Mouse (Mus musculus) heart, postnatal 36 days (tissue): Measurements from ENCODE around the gene 1700037C18Rik. TPM values are rescaled to one million over a fixed set of nuclear protein-coding genes. Genes with fewer than 3 reads are reported as not detected.

Experiments
- DNase-seq, 2 experiments: peaks; one replicate each; pipeline ENCODE4 v3.0.0; 2021 to 2022
- intact Hi-C: fragments of 180-260 bp; cut with DNase I; formaldehyde crosslinking; loops from one replicate; pipeline ENCODE4 v1.15.1; 2025
- total RNA-seq, 2 experiments: library from RNA; stranded (reverse); gene quantifications; 2 replicates each; pipeline ENCODE4 v1.2.3; 2021

Gene 1700037C18Rik
- 1 to 10 TPM; 2.7 to 6.9 TPM for total RNA-seq

GRCm38 (mm10) chr16:3908537-3909111, at the start of gene 1700037C18Rik, which contains the start of gene Cluap1:
TSS of gene 1700037C18Rik (minus strand) at chr16:3908689.
TSS of gene Cluap1 (plus strand) at chr16:3908801.
- DNase-seq = peak; percentile 90 to 94
- intact Hi-C loops = loop anchor here (1.0 to 2.0 kb wide), 4 partner anchors 24 to 96 kb away; partner anchors contain the start of genes Gm20695, Zfp174 and Zfp597

- DNase-seq = peak; percentile 18 to 24
Measured at GRCm38 (mm10) chr16:3956369-3956768, 47.9 kb upstream of the 1700037C18Rik start.

GRCm38 (mm10) chr16:3951141-3951540, 42.7 kb upstream of the 1700037C18Rik start:
- DNase-seq = no peak

More at GRCm38 (mm10) chr16:3956369-3956768, 47.9 kb upstream of the 1700037C18Rik start:
- intact Hi-C loops = no loop called here

GRCm38 (mm10) chr16:3934701-3935100, 26.2 kb upstream of the 1700037C18Rik start:
- intact Hi-C loops = no loop called here
- no peak for DNase-seq

More at GRCm38 (mm10) chr16:3951141-3951540, 42.7 kb upstream of the 1700037C18Rik start:
- intact Hi-C loops = no loop called here

- intact Hi-C loops = no loop called here
- DNase-seq = no peak
Measured at GRCm38 (mm10) chr16:3934091-3934490, 25.6 kb upstream of the 1700037C18Rik start.

GRCm38 (mm10) chr16:3933536-3933935, 25.0 kb upstream of the 1700037C18Rik start:
- intact Hi-C loops = no loop called here
- DNase-seq = no peak

GRCm38 (mm10) chr16:3929151-3929550, 20.7 kb upstream of the 1700037C18Rik start:
- DNase-seq = no peak
- intact Hi-C loops = no loop called here

GRCm38 (mm10) chr16:3928582-3928981, 20.1 kb upstream of the 1700037C18Rik start:
- no peak for DNase-seq
- intact Hi-C loops = no loop called here

- intact Hi-C loops = no loop called here
- DNase-seq = no peak
Measured at GRCm38 (mm10) chr16:3923966-3924365, 15.5 kb upstream of the 1700037C18Rik start.

GRCm38 (mm10) chr16:3923515-3923914, 15.0 kb upstream of the 1700037C18Rik start:
- intact Hi-C loops = no loop called here
- no peak for DNase-seq

- DNase-seq = no peak
- intact Hi-C loops = no loop called here
Measured at GRCm38 (mm10) chr16:3920756-3921155, 12.3 kb upstream of the 1700037C18Rik start.

- no peak for DNase-seq
- intact Hi-C loops = loop anchor here (1.0 to 2.0 kb wide), 4 partner anchors 24 to 95 kb away; partner anchors contain the start of genes Gm20695, Zfp174 and Zfp597
Measured at GRCm38 (mm10) chr16:3909118-3909517, 629 bp upstream of the 1700037C18Rik start.

GRCm38 (mm10) chr16:3907471-3907870, 1.0 kb downstream of the 1700037C18Rik start:
- intact Hi-C loops = no loop called here
- no peak for DNase-seq

- intact Hi-C loops = no loop called here
- no peak for DNase-seq
Measured at GRCm38 (mm10) chr16:3896553-3896952, 11.9 kb downstream of the 1700037C18Rik start.

GRCm38 (mm10) chr16:3896046-3896445, 12.4 kb downstream of the 1700037C18Rik start:
- no peak for DNase-seq
- intact Hi-C loops = no loop called here

GRCm38 (mm10) chr16:3895173-3895792, 13.2 kb downstream of the 1700037C18Rik start:
- peak; percentile 47 to 51 for DNase-seq
- intact Hi-C loops = no loop called here

- no peak for DNase-seq
- intact Hi-C loops = no loop called here
Measured at GRCm38 (mm10) chr16:3893739-3894138, 14.8 kb downstream of the 1700037C18Rik start.

- DNase-seq = no peak
- intact Hi-C loops = no loop called here
Measured at GRCm38 (mm10) chr16:3891621-3892295, 16.7 kb downstream of the 1700037C18Rik start.

GRCm38 (mm10) chr16:3885065-3885670, 23.3 kb downstream of the 1700037C18Rik start:
- intact Hi-C loops = loop anchor here (2.0 kb wide), 1 partner anchor 24 kb away; the partner anchor contains the start of genes 1700037C18Rik and Cluap1
- no peak for DNase-seq

GRCm38 (mm10) chr16:3884201-3885064, 24.1 kb downstream of the 1700037C18Rik start, which contains the start of the genes Zfp597 and Gm20695:
TSS of gene Zfp597 (minus strand) at chr16:3884561.
TSS of gene Gm20695 (plus strand) at chr16:3884648.
- DNase-seq = peak; percentile 97
- intact Hi-C loops = loop anchor here (1.0 to 5.0 kb wide), 3 partner anchors 12 to 37 kb away; partner anchors contain the start of genes 1700037C18Rik, Cluap1, Naa60 and Zfp174
